Mouse (Mus musculus): ENCODE measurements around the gene Tmed2. TPM values are rescaled to one million over a fixed set of nuclear protein-coding genes. Genes with fewer than 3 reads are reported as not detected.

Gene Tmed2
- polyA plus RNA-seq, 1 experiment: 105 TPM

- no peak for TF ChIP-seq GATA1 (IDR thresholded peaks at IDR 0.05; ENCODE audit: low read length)
Observed at GRCm38 (mm10) chr5:124540905-124541601, 558 bp downstream of the Tmed2 start.

GRCm38 (mm10) chr5:124541602-124541973, 1.1 kb downstream of the Tmed2 start:
- no peak for TF ChIP-seq GATA1 (IDR thresholded peaks at IDR 0.05; ENCODE audit: low read length)

GRCm38 (mm10) chr5:124552094-124552472, 11.6 kb downstream of the Tmed2 start:
- no peak for TF ChIP-seq GATA1 (IDR thresholded peaks at IDR 0.05; ENCODE audit: low read length)

- no peak for TF ChIP-seq GATA1 (IDR thresholded peaks at IDR 0.05; ENCODE audit: low read length)
Observed at GRCm38 (mm10) chr5:124552558-124553307, 12.2 kb downstream of the Tmed2 start, which contains the start of gene Ddx55. TSS of gene Ddx55 (plus strand) at chr5:124552864.

GRCm38 (mm10) chr5:124553607-124554006, 13.1 kb downstream of the Tmed2 start:
- no peak for TF ChIP-seq GATA1 (IDR thresholded peaks at IDR 0.05; ENCODE audit: low read length)

- no peak for TF ChIP-seq GATA1 (IDR thresholded peaks at IDR 0.05; ENCODE audit: low read length)
Observed at GRCm38 (mm10) chr5:124555145-124555544, 14.7 kb downstream of the Tmed2 start.

- no peak for TF ChIP-seq GATA1 (IDR thresholded peaks at IDR 0.05; ENCODE audit: low read length)
Observed at GRCm38 (mm10) chr5:124571068-124571467, 30.6 kb downstream of the Tmed2 start.

- TF ChIP-seq GATA1 (IDR thresholded peaks at IDR 0.05; ENCODE audit: low read length): no peak
Observed at GRCm38 (mm10) chr5:124575467-124575866, 35.0 kb downstream of the Tmed2 start.

- no peak for TF ChIP-seq GATA1 (IDR thresholded peaks at IDR 0.05; ENCODE audit: low read length)
Observed at GRCm38 (mm10) chr5:124578633-124579317, 38.3 kb downstream of the Tmed2 start, which contains the start of the genes Eif2b1 and Gtf2h3. TSS of gene Eif2b1 (minus strand) at chr5:124579131. TSS of gene Gtf2h3 (plus strand) at chr5:124579140.

- TF ChIP-seq GATA1 (IDR thresholded peaks at IDR 0.05; ENCODE audit: low read length): no peak
Observed at GRCm38 (mm10) chr5:124582515-124582914, 42.0 kb downstream of the Tmed2 start.

- TF ChIP-seq GATA1 (IDR thresholded peaks at IDR 0.05; ENCODE audit: low read length): no peak
Observed at GRCm38 (mm10) chr5:124592768-124593167, 52.3 kb downstream of the Tmed2 start.

- no peak for TF ChIP-seq GATA1 (IDR thresholded peaks at IDR 0.05; ENCODE audit: low read length)
Observed at GRCm38 (mm10) chr5:124598224-124599174, 58.0 kb downstream of the Tmed2 start.

Other genes starting within 250 kb of the Tmed2 start
- gene Mphosph9, start 212.7 kb upstream of the Tmed2 start, polyA plus RNA-seq (2012): 2.8 and 3.0 TPM in 2 replicates
- 5.3 and 6.9 TPM in 2 replicates for gene 2810006K23Rik, start 212.6 kb upstream of the Tmed2 start, polyA plus RNA-seq (2012)
- 208 and 230 TPM in 2 replicates for gene Cdk2ap1, start 177.6 kb upstream of the Tmed2 start, polyA plus RNA-seq (2012)
- 20.2 and 29.8 TPM in 2 replicates for gene Sbno1, start 114.7 kb upstream of the Tmed2 start, polyA plus RNA-seq (2012)
- gene Kmt5a, start 100.8 kb upstream of the Tmed2 start, polyA plus RNA-seq (2012): 334 and 369 TPM in 2 replicates
- 25.3 and 30.6 TPM in 2 replicates for gene Rilpl2, start 62.3 kb upstream of the Tmed2 start, polyA plus RNA-seq (2012)
- gene Snrnp35, start 57.6 kb upstream of the Tmed2 start, polyA plus RNA-seq (2012): 30.2 and 35.0 TPM in 2 replicates
- gene Rilpl1, start 9.3 kb upstream of the Tmed2 start, polyA plus RNA-seq (2012): 2.0 and 4.2 TPM in 2 replicates
- gene Ddx55, start 12.2 kb downstream of the Tmed2 start, polyA plus RNA-seq (2012): 17.9 and 38.4 TPM in 2 replicates
- 7.9 and 8.9 TPM in 2 replicates for gene Eif2b1, start 38.4 kb downstream of the Tmed2 start, polyA plus RNA-seq (2012)
- gene Gtf2h3, start 38.4 kb downstream of the Tmed2 start, polyA plus RNA-seq (2012): 2.8 and 5.6 TPM in 2 replicates
- 8.2 and 8.5 TPM in 2 replicates for gene Atp6v0a2, start 87.9 kb downstream of the Tmed2 start, polyA plus RNA-seq (2012)
- not detected in 2 replicates for gene Dnah10, start 184.4 kb downstream of the Tmed2 start, polyA plus RNA-seq (2012)

Measured in G1E-ER4 (cell line).